Mouse (Mus musculus) hindbrain, embryonic 11.5 days (tissue): ENCODE measurements around the gene Pfdn6. TPM values are rescaled to one million over a fixed set of nuclear protein-coding genes. Genes with fewer than 3 reads are reported as not detected.

Experiments
- ATAC-seq: fragments of 200-750 bp; cut with Nextera tagmentation; 2 replicates; pipeline ENCODE4 v1.8.0; 2017; ENCODE audit warnings: mild to moderate bottlenecking, moderate TSS enrichment, moderate library complexity; ENCODE audit not compliant: low FRiP score
- DNase-seq: peaks from one replicate; pipeline ENCODE4 v3.0.0-alpha.2; 2015; ENCODE audit warnings: low spot score
- H3K27ac ChIP-seq: fragments of 300-500 bp; sonication (generic); 2 replicates; pipeline ENCODE4 v1.5.1; 2014; ENCODE audit warnings: mild to moderate bottlenecking, low read depth, low read length
- H3K27me3 ChIP-seq: fragments of 300-500 bp; sonication (generic); 2 replicates; pipeline ENCODE4 v1.6.1; 2014; ENCODE audit warnings: mild to moderate bottlenecking, low read length, moderate library complexity, mixed read lengths; ENCODE audit not compliant: control insufficient read depth, insufficient read depth
- H3K36me3 ChIP-seq: fragments of 300-500 bp; sonication (generic); 2 replicates; pipeline ENCODE4 v1.6.1; 2014; ENCODE audit warnings: mild to moderate bottlenecking, low read length, moderate library complexity, mixed read lengths; ENCODE audit not compliant: control insufficient read depth, insufficient read depth
- H3K4me1 ChIP-seq: fragments of 300-500 bp; sonication (generic); replicated peaks from 2 replicates; pipeline ENCODE4 v1.6.1; 2014; ENCODE audit warnings: low read length, mixed read lengths; ENCODE audit not compliant: control insufficient read depth, insufficient read depth
- H3K4me2 ChIP-seq: fragments of 300-500 bp; sonication (generic); replicated peaks from 2 replicates; pipeline ENCODE4 v1.6.1; 2014; ENCODE audit warnings: mild to moderate bottlenecking, low read depth, low read length
- H3K4me3 ChIP-seq: fragments of 300-500 bp; sonication (generic); 2 replicates; pipeline ENCODE4 v1.5.1; 2014; ENCODE audit warnings: low read depth, low read length
- H3K9ac ChIP-seq: fragments of 300-500 bp; sonication (generic); 2 replicates; pipeline ENCODE4 v1.6.1; 2014; ENCODE audit warnings: low read depth, low read length
- H3K9me3 ChIP-seq: fragments of 300-500 bp; sonication (generic); 2 replicates; pipeline ENCODE4 v1.6.1; 2016; ENCODE audit warnings: low read length; ENCODE audit not compliant: control insufficient read depth
- whole genome bisulfite sequencing: fragments of 180-500 bp; shearing (Covaris S2); extraction: QIAGEN DNeasy Blood & Tissue Kit; methylation state at CpG from one replicate; pipeline ENCODE4 v1.1.7; 2014; 5-methylcytosine and 5-hydroxymethylcytosine counted together
- polyA plus RNA-seq: library from polyadenylated mRNA; unstranded; fragments of >200 nt; fragmentation: Nextera tagmentation; extraction: Ambion mirVana; gene quantifications from 2 replicates; pipeline ENCODE4 v1.2.1, GENCODE M21; 2014

The Pfdn6 gene
- polyA plus RNA-seq, 1 experiment from 2014 or later, result 201 TPM

GRCm38 (mm10) chr17:33930280-33931158, 9.6 kb downstream of the Pfdn6 start:
- Histone ChIP-seq H3K4me3 (peak overlapping the region; percentile 76), H3K36me3 (0 out of 2 replicates have a peak, but pooled peaks cover 6% of the 10 kb centered on the region), H3K9ac (peak overlapping the region; percentile 82), H3K4me1 (no peaks in the 10 kb centered on the region), H3K9me3 (no peaks in the 10 kb centered on the region), H3K27ac (peak overlapping the region; percentile 87), H3K4me2 (peak overlapping the region; percentile 90), H3K27me3 (no peaks in the 10 kb centered on the region)
- ATAC-seq (peak; percentile 1; the same call in 1 of the 2 replicates), DNase-seq (peak; percentile 54)
- 1% methylated on average over 42 of the region's 45 CpGs for WGBS

GRCm38 (mm10) chr17:33929371-33930279, 10.5 kb downstream of the Pfdn6 start, which contains the start of gene Rgl2:
Gene Rgl2 (plus strand): TSS chr17:33929543.
- Histone ChIP-seq H3K27ac (peak within 1 kb of the TSS; percentile 87), H3K4me1 (no peaks in the 10 kb centered on the region)
- under 1% methylated on average over 73 of the region's 80 CpGs for WGBS

GRCm38 (mm10) chr17:33928251-33928947, 11.7 kb downstream of the Pfdn6 start:
- H3K27ac ChIP-seq, result no peak overlapping the region
- peak overlapping the region; percentile 82 for H3K9ac ChIP-seq
- ATAC-seq, result no peak
- no peaks in the 10 kb centered on the region for H3K27me3 ChIP-seq
- no peak for DNase-seq
- no peaks in the 10 kb centered on the region for H3K4me1 ChIP-seq
- 60% methylated on average over 21 of the region's 21 CpGs for WGBS
- peak overlapping the region; percentile 90 for H3K4me2 ChIP-seq
- peak overlapping the region; percentile 76 for H3K4me3 ChIP-seq
- 0 out of 2 replicates have a peak, but pooled peaks cover 6% of the 10 kb centered on the region for H3K36me3 ChIP-seq
- no peaks in the 10 kb centered on the region for H3K9me3 ChIP-seq

More at GRCm38 (mm10) chr17:33929371-33930279, 10.5 kb downstream of the Pfdn6 start, which contains the start of gene Rgl2:
- H3K9me3 ChIP-seq, result no peaks in the 10 kb centered on the region
- peak; percentile 83 for ATAC-seq
- peak within 1 kb of the TSS; percentile 76 for H3K4me3 ChIP-seq
- H3K4me2 ChIP-seq, result peak within 1 kb of the TSS; percentile 90
- peak within 1 kb of the TSS; percentile 82 for H3K9ac ChIP-seq
- H3K36me3 ChIP-seq, result 0 out of 2 replicates have a peak, but pooled peaks cover 6% of the 10 kb centered on the region
- DNase-seq, result peak; percentile 98
- no peaks in the 10 kb centered on the region for H3K27me3 ChIP-seq

- Histone ChIP-seq H3K9ac (no peak overlapping the region), H3K27me3 (no peaks in the 10 kb centered on the region), H3K36me3 (no peaks in the 10 kb centered on the region), H3K9me3 (no peaks in the 10 kb centered on the region), H3K27ac (no peak overlapping the region), H3K4me3 (no peak overlapping the region), H3K4me2 (no peak overlapping the region), H3K4me1 (no peaks in the 10 kb centered on the region)
- ATAC-seq (no peak), DNase-seq (peak; percentile 41)
- WGBS, result 70% methylated on average over 17 of the region's 17 CpGs
Measured at GRCm38 (mm10) chr17:33926207-33926932, 13.8 kb downstream of the Pfdn6 start.

- H3K4me3 ChIP-seq, result no peak overlapping the region
Measured at GRCm38 (mm10) chr17:33925406-33926116, 14.6 kb downstream of the Pfdn6 start.

GRCm38 (mm10) chr17:33924577-33925283, 15.4 kb downstream of the Pfdn6 start:
- no peaks in the 10 kb centered on the region for H3K9me3 ChIP-seq
- no peak for ATAC-seq
- no peak overlapping the region; the same call in 1 of the 2 replicates for H3K4me3 ChIP-seq
- 83% methylated on average over 10 of the region's 10 CpGs for WGBS
- no peak overlapping the region for H3K4me2 ChIP-seq
- no peaks in the 10 kb centered on the region for H3K36me3 ChIP-seq
- no peak for DNase-seq
- no peaks in the 10 kb centered on the region for H3K27me3 ChIP-seq
- no peak overlapping the region for H3K9ac ChIP-seq
- peaks cover 6% of the 10 kb centered on the region; the same call in 1 of the 2 replicates for H3K4me1 ChIP-seq
- no peak overlapping the region for H3K27ac ChIP-seq

More at GRCm38 (mm10) chr17:33925406-33926116, 14.6 kb downstream of the Pfdn6 start:
- H3K4me1 ChIP-seq, result 0 out of 2 replicates have a peak, but pooled peaks cover 5% of the 10 kb centered on the region
- no peaks in the 10 kb centered on the region for H3K9me3 ChIP-seq
- no peak overlapping the region for H3K27ac ChIP-seq
- no peak for ATAC-seq
- H3K36me3 ChIP-seq, result no peaks in the 10 kb centered on the region
- WGBS, result 83% methylated on average over 20 of the region's 21 CpGs
- DNase-seq, result no peak
- H3K27me3 ChIP-seq, result no peaks in the 10 kb centered on the region
- H3K4me2 ChIP-seq, result no peak overlapping the region
- no peak overlapping the region for H3K9ac ChIP-seq

GRCm38 (mm10) chr17:33921361-33921760, 18.8 kb downstream of the Pfdn6 start:
- Histone ChIP-seq H3K9me3 (no peaks in the 10 kb centered on the region), H3K36me3 (no peaks in the 10 kb centered on the region), H3K27me3 (no peaks in the 10 kb centered on the region), H3K4me1 (peaks cover 20% of the 10 kb centered on the region), H3K4me2 (no peak overlapping the region), H3K9ac (no peak overlapping the region), H3K4me3 (no peak overlapping the region), H3K27ac (no peak overlapping the region)
- no peak for ATAC-seq
- WGBS, result 89% methylated on average over 7 of the region's 7 CpGs
- no peak for DNase-seq
